Mouse (Mus musculus) left cerebral cortex, adult 11 months (tissue): ENCODE data around the gene Gemin2.
A peak's percentile ranks its signal among the peaks of the same experiment; 100 is the strongest.
"Not testable (repeated sequence)": the region's sequence is repeated elsewhere in the genome, so short reads cannot be mapped to it uniquely, and the experiment has no call there.

ENCODE experiments used
- DNase-seq: peaks from one replicate; pipeline ENCODE4 v3.0.0; 2022; ENCODE audit warnings: low spot score

Gemin2 gene

DNA sequence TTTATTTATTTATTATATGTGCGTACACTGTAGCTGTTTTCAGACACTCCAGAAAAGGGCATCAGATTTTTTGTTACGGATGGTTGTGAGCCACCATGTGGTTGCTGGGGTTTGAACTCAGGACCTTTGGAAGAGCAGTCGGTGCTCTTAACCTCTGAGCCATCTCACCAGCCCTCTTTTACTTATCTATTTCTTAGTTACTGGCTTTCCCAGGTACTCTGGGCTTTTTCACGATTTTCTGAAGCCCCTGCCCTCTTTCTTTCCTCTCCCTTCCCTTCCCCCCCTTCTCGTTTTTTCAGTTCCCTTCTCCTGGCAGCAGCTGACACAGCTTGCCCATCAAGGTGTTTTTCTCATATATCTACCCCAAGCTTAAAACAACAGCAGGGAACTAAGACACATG, 45.0 kb downstream of the Gemin2 start:
- DNase-seq, result not testable (repeated sequence)

DNA sequence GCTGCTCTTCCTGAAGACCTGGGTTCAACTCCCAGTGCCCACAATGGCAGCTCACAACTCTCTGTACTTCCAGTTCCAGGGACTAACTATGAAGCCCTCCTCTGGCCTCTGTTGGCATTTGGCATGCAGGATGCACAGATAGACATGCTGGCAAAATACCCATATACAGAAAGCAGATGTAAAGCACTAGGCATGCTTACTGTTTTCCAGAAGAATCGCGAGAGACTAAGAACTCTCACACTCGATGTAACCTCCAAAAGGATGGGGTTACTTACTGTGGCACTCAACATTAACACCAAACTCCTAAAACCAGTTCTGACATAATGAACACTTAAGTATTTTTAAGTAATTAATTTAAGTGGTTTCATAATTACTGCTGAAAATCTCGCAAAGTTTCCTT, 47.1 kb downstream of the Gemin2 start:
- no peak for DNase-seq

DNA sequence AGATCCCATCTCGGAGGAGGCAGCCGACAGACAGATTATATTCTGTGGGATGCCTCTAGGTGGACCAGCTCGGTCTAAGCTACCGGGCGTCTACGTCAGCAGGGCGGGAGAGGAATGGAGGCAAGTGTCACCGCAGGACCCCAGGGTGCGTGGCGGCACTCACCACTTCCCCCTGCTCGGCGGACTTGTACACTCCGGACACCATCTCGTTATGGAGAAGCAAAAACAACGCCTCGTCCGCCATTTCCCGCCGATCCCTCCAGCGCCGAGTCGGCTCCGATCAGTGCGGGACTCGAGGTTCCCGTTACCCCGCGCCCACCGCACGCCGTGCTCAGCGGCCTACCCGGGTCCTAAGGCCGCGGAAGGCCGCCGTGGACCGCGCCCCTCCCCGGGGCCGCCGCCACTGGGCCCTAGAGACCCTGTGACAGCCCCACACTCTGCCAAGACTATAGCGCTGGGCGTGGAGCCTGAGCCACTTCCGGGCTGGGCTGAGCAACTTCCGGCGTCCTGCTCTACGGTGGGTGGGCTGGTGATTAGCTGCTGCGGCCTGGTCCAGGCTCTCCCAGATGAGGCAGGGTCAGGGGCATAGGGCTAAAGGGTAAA, 47.9 kb downstream of the Gemin2 start, which contains the start of gene Trappc6b:
Trappc6b (minus strand) TSS at position 480 of the 603 bp plus-strand sequence.
- peak; percentile 61 for DNase-seq

DNA sequence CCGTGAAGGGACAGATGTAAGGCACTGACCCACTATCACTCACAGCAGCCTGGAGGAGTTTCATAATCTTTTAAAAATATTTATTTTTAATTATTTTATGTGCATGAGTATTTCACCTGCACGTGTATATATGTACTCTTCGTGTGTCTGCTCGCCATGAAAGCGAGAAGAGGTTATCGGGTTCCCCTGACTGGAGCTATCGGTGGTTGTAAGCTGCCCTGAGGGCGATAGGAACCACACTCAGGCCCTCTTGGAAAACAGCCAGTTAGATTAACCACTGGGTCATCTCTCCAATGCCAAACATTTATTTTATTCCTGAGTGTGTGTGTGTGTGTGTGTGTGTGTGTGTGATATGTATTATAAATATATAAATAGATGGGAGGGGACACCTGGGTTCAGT, 51.6 kb downstream of the Gemin2 start:
- no peak for DNase-seq

DNA sequence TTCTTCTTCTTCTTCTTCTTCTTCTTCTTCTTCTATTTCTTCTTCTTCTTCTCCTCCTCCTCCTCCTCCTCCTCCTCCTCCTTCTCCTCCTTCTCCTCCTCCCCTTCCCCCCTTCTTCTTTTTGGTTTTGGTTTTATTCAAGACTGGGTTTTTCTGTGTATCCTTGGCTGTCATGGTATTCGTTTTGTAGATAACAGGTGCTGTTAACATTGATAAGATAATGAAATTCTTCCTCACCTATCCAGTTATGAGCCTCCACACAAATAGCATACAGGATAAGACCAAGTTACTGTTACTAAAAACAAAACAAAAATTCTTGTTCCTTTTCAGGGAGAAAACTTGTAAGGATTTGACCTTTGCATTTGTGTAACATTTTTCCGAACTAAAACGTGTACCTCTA, 52.6 kb downstream of the Gemin2 start:
- no peak for DNase-seq

DNA sequence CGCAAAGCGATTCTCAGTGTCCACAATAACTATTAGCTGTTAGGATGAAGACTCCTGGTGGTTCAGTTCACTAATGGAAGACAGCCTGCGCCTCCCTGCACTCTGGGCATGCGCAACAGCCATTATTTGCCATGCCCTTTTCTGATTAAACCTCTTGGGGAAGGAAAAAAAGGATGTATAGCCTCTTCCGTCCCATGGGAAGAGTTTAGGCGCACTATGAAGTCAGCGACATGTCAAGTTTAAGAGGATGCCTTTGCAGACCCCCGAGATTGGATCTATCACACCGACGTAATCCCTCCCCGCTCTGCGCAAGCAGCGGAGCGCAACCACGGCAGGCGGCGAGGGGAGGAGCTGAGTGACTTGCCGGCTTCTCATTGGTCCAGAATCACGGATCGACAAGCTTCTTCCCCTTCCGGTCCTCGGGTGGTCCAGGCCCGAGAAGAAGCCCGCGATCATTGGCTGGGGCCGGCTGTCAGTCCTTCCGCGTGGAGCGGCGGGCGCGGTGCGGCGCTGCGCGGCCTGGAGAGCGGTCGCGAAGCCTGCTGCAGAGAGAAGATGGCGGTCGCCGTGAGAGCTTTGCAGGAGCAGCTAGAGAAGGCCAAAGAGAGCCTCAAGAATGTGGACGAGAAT, 53.4 kb downstream of the Gemin2 start, which contains the start of gene Pnn:
Pnn (plus strand) TSS at position 437 of the 630 bp plus-strand sequence.
- DNase-seq, result peak; percentile 97

DNA sequence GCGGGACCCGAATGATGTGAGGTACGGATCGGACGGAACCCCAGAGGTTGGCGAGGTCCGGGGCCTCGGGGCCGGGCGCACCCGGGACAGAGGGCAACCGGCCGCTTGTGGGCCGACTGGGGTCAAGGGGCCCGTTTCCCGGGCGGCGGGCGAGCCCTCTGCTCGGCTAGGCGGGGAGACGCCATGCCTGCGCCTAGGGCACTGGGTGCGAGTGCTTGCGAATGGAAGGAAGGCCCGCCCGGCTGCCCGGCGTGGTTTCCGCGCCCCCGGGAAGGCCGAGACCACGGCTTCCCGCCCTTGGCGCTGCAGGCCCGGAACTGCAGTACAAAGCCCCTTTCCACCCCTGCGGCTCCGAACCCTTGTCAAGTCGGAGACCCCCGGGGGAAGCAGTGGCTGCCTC, 53.9 kb downstream of the Gemin2 start:
- no peak for DNase-seq

DNA sequence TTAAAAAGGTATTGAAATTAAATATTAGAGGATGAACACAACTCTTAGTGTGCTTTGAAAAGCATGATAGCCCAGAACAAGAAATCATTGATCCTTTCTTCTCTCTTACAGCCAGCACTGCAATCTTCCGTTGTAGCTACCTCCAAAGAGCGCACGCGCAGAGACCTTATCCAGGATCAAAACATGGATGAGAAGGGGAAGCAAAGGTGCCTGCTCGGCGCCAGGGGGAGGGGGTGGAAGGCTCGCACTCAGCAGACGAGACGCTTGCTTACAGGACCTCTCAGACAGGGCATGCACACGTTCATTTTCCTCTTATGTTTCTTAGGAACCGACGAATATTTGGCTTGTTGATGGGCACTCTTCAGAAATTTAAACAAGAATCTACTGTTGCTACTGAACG, 55.6 kb downstream of the Gemin2 start:
- no peak for DNase-seq

DNA sequence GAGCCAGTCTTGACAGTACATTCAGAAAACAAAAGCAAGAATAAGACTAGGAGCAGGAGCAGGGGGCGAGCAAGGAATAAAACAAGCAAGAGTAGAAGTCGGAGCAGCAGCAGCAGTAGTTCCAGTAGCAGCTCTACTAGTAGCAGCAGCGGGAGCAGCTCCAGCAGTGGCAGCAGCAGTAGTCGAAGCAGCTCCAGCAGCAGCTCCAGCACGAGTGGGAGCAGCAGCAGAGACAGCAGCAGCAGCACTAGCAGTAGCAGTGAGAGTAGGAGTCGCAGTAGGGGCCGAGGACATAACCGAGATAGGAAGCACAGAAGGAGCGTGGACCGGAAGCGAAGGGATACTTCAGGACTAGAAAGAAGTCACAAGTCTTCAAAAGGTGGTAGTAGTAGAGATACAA, 59.1 kb downstream of the Gemin2 start:
- no peak for DNase-seq

DNA sequence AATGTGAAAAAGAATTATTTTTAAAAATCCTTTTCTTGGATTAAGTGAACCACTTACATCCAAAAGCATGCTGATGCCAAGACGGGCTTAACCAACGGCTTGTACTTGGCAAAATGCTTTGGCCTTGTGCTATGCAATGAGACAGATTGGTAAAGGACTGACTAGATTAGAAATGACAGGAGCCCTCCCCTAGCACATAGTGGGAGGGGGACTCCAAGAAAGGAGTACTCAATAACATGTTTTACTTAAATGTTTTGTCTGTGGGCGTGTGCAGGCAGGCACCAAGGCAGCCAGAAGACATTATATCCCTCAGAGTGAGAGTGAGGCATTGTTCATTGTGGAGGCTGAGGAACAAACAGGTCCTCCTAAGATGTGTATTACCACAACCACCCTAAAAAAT, 60.9 kb downstream of the Gemin2 start:
- no peak for DNase-seq

DNA sequence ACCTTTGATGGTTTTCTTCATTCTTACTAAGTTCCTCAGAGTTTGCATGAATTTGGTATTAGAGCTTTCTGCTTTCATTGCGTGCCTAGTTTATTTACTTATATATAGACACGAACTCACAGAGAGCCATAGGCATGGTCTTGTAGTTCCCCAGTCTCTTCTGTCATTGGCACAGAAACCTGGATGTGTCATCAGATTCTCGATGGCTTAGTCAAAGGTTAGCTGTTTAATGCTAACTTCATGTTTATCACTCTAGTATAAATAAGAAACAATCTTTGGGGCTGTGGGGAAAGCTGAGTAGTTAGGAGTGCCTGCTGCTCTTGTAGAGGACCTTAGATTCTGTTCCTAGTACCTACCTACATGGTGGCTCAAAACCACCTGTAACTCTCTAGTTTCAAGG, 63.8 kb downstream of the Gemin2 start:
- DNase-seq, result no peak

DNA sequence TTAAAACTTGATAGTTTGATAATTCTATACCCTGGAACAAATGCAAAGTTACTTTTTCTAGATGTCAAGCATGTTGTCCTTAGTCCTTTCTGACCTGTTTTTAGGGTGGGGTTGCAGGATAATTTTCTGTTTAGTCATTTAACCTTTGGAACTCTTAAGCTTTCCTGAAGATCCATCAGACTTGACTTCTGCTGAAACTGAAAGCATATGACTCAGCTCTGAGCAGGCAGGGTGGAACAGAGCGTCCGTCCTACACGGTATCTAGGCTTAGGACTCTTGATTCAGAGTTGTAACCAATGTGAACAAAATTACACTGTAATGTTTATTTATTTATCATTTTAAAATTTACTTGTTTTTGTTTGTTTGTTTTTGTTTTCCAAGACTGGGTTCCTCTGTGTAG, 64.7 kb downstream of the Gemin2 start:
- DNase-seq, result no peak
